Mouse (Mus musculus) hematopoietic stem cell, adult 5-6 weeks (primary cell): ENCODE measurements around the gene Sept3. TPM values are rescaled to one million over a fixed set of nuclear protein-coding genes. Genes with fewer than 3 reads are reported as not detected.

ENCODE experiments used
- ATAC-seq, 2 experiments: fragments of 125-278 bp in 1 of 2; replicated peaks in 1 of 2; 2 replicates each; pipeline ENCODE4 v1.8.0; 2016 to 2017; ENCODE audit warnings: inconsistent platforms in 2 of 2, mild to moderate bottlenecking in 2 of 2, moderate number of reproducible peaks in 2 of 2, low read depth in 1 of 2, moderate TSS enrichment in 1 of 2; ENCODE audit not compliant: low FRiP score in 2 of 2, poor library complexity in 2 of 2, severe bottlenecking in 2 of 2, insufficient read depth in 1 of 2, low TSS enrichment in 1 of 2
- total RNA-seq: library from RNA; stranded (forward); fragments of 172-1452, 232-1000 nt; gene quantifications from 2 replicates; pipeline ENCODE4 v1.2.3, GENCODE M21; 2017

Sept3 gene
- total RNA-seq, 1 experiment from 2014 or later, result 1.1 TPM

GRCm38 (mm10) chr15:82259510-82259909, 15.2 kb upstream of the Sept3 start:
- peak; percentile 59 to 86; a peak in 3 of 4 replicates for ATAC-seq

- ATAC-seq, result peak in 1 of 2 experiments; percentile 52; a peak in 1 of 4 replicates
Measured at GRCm38 (mm10) chr15:82266356-82266755, 8.3 kb upstream of the Sept3 start.

GRCm38 (mm10) chr15:82268185-82268584, 6.5 kb upstream of the Sept3 start:
- ATAC-seq, result no peak

DNA sequence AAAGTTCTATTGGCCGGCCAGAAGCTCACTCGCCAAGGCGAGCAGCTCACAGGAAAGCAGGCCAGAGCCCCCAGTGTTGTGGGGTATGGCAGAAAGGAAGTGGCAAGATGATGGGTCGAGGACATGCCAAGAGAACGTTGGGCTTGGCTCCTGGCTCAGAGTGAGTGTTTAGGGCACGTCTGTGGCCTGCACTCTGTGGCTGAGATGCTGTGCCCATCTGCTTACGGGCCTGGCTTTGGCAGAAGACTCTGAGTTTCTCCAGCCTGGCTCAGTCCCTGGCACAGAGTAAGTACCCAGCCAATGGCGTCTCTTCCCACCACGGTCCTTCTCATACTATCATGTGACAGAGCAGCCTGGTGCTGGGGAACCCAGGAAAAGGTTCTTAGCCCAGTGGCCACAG, 5.9 kb upstream of the Sept3 start:
- no peak for ATAC-seq

- peak in 1 of 2 experiments; percentile 46; a peak in 2 of 4 replicates for ATAC-seq
Measured at GRCm38 (mm10) chr15:82271201-82271600, 3.5 kb upstream of the Sept3 start.

DNA sequence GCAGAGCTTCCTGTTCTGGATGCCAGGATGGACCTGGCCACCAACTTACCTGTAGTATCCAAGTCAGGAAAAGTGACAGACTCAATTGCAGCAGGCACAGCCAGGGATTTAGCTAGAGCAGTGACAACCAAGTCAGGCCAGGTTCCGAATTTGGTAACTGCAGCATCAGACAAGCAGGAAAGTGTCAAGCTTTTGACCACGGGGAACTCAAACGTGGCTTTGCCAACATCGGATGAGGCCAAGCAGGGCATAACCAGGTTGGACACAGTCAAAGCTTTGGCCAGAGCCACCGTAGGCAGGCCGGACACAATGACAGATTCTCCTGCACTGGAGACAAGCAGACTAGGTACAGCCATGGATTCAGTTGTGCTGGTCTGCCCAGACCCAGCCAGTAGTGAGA, 2.4 kb upstream of the Sept3 start:
- no peak for ATAC-seq

DNA sequence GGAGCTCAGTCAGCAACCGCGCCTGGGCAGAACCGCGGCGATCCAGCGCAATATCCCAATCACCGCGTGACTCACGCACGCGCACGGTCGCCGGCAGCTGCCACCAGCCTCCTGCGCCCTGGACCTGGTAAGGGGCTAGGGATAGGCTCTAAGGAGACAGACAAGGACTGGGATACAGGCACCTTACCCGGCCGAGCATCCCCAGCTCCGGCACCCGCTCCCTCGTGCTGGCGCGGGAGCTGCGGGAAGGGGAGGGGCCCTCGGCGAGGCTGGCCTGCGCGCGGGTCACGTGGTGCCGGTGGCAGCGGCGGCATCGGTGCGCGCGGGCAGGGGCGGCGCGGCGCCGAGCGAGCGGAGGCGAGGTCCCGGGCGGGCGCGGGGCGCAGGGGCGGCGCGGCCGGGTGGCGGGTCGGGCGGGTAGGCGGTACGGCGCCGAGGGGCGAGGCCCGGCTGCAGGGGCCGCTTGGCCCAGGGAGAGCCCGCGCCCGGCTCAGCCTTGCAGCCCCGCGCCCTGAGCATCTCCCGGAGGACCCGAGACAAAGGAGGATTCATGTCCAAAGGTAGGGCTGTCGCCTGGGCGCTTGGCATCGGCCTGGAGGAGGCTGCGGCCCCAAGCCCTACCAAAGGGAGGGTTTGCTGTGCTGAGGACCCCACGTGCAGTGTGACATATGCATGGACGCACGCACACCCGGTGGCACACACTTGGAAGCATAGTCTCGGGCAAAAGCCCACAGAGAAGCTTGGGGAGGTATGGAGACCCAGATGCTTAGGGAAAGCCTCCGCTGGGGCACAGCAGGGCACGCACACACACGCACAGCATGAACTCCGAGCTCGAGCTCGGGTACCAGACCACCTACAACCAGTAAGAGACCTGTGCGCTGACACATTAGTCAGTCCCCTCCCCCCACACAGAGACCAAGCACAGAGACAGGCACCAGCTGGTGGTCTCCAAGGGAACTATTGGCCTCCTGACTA, 521 bp downstream of the Sept3 start:
- ATAC-seq, result no peak

DNA sequence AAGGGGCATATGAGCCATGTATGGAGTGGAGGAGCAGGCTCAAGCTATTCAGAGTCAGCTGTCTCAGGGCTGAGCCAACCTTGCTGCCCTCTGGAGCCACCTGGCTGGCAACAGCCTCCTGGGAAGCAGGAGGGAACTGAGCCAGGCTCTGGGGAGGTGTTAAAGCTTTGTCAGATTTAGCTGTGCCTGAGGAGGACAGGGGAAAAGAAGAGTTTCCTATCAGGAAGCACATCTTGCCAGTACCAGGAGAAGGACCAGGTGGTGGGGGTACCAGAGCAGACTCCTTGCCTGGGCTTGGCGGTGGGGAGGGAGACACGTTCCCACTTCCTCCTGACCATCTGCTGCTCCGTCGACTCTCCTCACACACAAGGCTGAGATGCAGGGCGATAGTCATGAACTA, 2.9 kb downstream of the Sept3 start:
- no peak for ATAC-seq

GRCm38 (mm10) chr15:82280638-82281037, 5.9 kb downstream of the Sept3 start:
- no peak for ATAC-seq

DNA sequence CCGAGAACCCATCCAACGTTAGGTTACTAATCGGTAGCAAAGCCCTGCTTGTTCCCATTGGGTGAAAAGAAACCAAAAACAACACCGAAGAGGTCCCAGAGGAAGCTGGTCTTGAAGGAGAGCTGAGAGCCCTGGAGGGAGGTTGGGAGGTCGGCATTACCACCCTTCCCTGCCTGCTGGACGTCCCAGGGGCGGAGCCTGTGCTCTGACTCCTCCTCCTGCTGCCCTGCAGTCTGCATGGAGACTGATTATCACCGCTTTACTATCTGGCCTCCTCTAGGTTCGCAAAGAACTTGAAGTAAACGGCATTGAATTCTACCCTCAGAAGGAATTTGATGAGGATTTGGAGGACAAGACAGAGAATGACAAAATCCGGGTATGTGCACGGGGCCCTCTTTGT, 11.5 kb downstream of the Sept3 start:
- 0 out of 4 replicates have a peak, but pooled peaks of 1 of the 2 experiments have one; percentile 27 for ATAC-seq

GRCm38 (mm10) chr15:82290252-82290651, 15.6 kb downstream of the Sept3 start:
- ATAC-seq, result no peak

- no peak for ATAC-seq
Measured at GRCm38 (mm10) chr15:82292851-82293250, 18.2 kb downstream of the Sept3 start.

DNA sequence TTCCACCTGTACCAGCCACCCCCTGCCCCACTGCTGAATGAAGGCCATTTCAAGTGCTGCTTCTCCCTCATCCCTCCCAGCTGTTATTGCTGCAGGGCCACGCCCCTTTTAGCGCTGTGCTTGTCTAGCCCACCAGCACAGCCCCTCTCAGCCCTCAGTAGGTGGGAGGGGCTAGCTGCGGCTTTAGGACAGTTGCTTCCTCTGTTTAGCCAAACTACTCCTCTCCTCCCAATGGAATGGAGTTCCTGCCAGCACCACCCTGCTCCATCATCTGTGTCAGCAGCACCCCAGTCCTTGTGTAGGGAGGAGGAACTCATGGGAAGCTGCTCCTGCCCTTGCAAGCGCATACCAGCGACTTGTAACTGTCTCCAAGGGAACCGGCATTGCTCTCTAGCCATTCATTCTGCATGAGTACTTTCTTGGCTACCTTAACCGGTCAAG, 18.6 kb downstream of the Sept3 start:
- 0 out of 4 replicates have a peak, but pooled peaks of 1 of the 2 experiments have one; percentile 21 for ATAC-seq

- no peak; a peak in 1 of 4 replicates for ATAC-seq
Measured at GRCm38 (mm10) chr15:82294059-82294458, 19.4 kb downstream of the Sept3 start.

- ATAC-seq, result no peak
Measured at GRCm38 (mm10) chr15:82298764-82299561, 24.3 kb downstream of the Sept3 start, which contains the start of gene Wbp2nl. Gene Wbp2nl (plus strand): TSS chr15:82298954.

- ATAC-seq, result no peak
Measured at GRCm38 (mm10) chr15:82307107-82307506, 32.4 kb downstream of the Sept3 start.

DNA sequence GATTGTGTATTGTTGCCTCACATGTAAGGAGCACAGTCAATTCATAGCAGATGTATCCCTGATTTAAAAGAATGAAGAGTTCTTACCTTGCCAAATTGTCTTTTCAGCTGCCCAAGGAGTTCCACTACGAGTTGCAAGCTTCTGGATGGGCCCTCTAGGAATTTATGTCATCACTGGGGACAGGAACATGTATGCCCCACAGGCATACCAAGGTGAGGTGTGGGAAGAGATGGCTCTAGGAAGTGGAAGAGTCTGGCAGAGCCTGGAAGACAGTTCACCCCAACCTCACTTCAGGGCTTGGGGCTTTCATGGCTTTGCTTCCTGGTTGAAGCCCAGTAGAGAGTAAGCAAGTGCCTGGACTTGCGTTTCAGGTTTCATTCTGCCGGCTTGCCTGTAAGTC, 33.7 kb downstream of the Sept3 start:
- no peak for ATAC-seq

- ATAC-seq, result no peak
Measured at GRCm38 (mm10) chr15:82317839-82318238, 43.1 kb downstream of the Sept3 start.
